Mouse (Mus musculus): ENCODE results near the gene Myl6.
A peak's percentile ranks its signal among the peaks of the same experiment; 100 is the strongest.

The Myl6 gene

GRCm38 (mm10) chr10:128493695-128494666, at the start of gene Myl6:
Myl6 (minus strand) TSS chr10:128494145.
- peak; percentile 100 for DNase-seq (ENCODE audit: low spot score)

GRCm38 (mm10) chr10:128543100-128543499, 49.2 kb upstream of the Myl6 start:
- DNase-seq (ENCODE audit: low spot score), result peak; percentile 41

GRCm38 (mm10) chr10:128538340-128538870, 44.5 kb upstream of the Myl6 start:
- DNase-seq (ENCODE audit: low spot score), result no peak

- peak; percentile 98 for DNase-seq (ENCODE audit: low spot score)
These were observed 42.5 kb upstream of the Myl6 start for GRCm38 (mm10) chr10:128536266-128536940.

- DNase-seq (ENCODE audit: low spot score), result peak; percentile 52
These were observed 41.8 kb upstream of the Myl6 start for GRCm38 (mm10) chr10:128535624-128536265.

- peak; percentile 38 for DNase-seq (ENCODE audit: low spot score)
These were observed 41.3 kb upstream of the Myl6 start for GRCm38 (mm10) chr10:128535206-128535605.

- DNase-seq (ENCODE audit: low spot score), result peak; percentile 55
These were observed 32.7 kb upstream of the Myl6 start for GRCm38 (mm10) chr10:128526366-128527356.

GRCm38 (mm10) chr10:128525671-128526308, 31.8 kb upstream of the Myl6 start, which contains the start of gene Esyt1:
Esyt1 (minus strand) TSS chr10:128525871.
- peak; percentile 100 for DNase-seq (ENCODE audit: low spot score)

GRCm38 (mm10) chr10:128524732-128525662, 31.1 kb upstream of the Myl6 start:
- DNase-seq (ENCODE audit: low spot score), result peak; percentile 91

- DNase-seq (ENCODE audit: low spot score), result peak; percentile 70
These were observed 30.3 kb upstream of the Myl6 start for GRCm38 (mm10) chr10:128524111-128524731.

GRCm38 (mm10) chr10:128522351-128522750, 28.4 kb upstream of the Myl6 start:
- DNase-seq (ENCODE audit: low spot score), result no peak

GRCm38 (mm10) chr10:128520591-128520990, 26.6 kb upstream of the Myl6 start:
- no peak for DNase-seq (ENCODE audit: low spot score)

- DNase-seq (ENCODE audit: low spot score), result peak; percentile 60
These were observed 24.9 kb upstream of the Myl6 start for GRCm38 (mm10) chr10:128518833-128519232.

- no peak for DNase-seq (ENCODE audit: low spot score)
These were observed 22.7 kb upstream of the Myl6 start for GRCm38 (mm10) chr10:128516677-128517076.

GRCm38 (mm10) chr10:128516029-128516428, 22.1 kb upstream of the Myl6 start:
- no peak for DNase-seq (ENCODE audit: low spot score)

- DNase-seq (ENCODE audit: low spot score), result no peak
These were observed 21.1 kb upstream of the Myl6 start for GRCm38 (mm10) chr10:128515044-128515443.

GRCm38 (mm10) chr10:128511761-128512160, 17.8 kb upstream of the Myl6 start:
- DNase-seq (ENCODE audit: low spot score), result no peak

GRCm38 (mm10) chr10:128511189-128511588, 17.2 kb upstream of the Myl6 start:
- no peak for DNase-seq (ENCODE audit: low spot score)

- no peak for DNase-seq (ENCODE audit: low spot score)
These were observed 16.4 kb upstream of the Myl6 start for GRCm38 (mm10) chr10:128510301-128510700.
